Mouse (Mus musculus): ENCODE measurements around the gene Ralgapb. TPM values are rescaled to one million over a fixed set of nuclear protein-coding genes. Genes with fewer than 3 reads are reported as not detected.

Gene Ralgapb
- polyA plus RNA-seq, 1 experiment from 2014 or later, result 23.2 TPM

DNA sequence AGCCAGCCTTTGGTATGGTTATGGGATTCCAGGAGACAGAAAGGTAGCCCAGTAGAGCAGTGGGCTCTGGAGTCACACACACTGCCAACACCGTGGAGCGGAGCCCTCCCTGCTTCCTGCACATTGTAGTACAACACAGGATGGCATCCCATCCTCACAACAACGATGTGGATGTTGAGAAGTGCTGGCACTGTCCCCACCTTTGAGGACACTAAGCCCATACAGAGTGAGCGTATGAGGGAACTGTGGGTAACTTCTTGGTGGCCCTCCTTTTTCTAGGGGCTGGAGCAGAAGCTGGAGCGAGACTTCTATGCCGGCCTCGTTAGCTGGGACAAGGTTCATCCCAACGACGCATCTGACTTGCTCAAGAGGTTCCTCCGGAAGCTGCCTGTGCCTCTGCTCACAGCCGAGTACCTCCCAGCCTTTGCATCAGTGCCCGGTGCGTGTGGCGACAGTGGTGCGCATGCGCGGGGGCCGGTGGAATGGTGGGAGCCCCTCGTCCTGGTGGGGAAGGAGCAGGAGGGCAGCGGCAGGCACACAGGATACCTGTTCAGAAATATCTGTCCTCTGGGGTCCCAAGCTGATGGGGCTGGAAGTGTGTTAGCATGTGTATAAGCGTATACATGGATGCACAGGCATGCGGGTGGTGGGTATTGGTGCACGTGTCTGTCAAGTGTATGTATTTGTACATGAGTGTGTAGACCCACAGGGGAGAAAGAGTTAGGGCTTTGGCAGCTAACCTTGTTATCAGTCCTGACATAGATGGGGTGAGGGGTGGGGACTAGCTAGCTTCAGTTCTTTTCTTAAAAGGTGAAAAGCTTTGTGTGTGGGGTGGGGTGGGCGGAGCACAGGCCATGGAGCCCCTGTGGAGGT, 130.0 kb downstream of the Ralgapb start:
- H3K4me1 ChIP-seq (replicated peaks; ENCODE audit: control insufficient read depth, insufficient read depth, low read length), result no peaks in the 10 kb centered on the region
- H3K4me2 ChIP-seq (ENCODE audit: low read depth, low read length, severe bottlenecking), result peak overlapping the region; percentile 32; the same call in 1 of the 2 replicates
- H3K27me3 ChIP-seq (ENCODE audit: control insufficient read depth, insufficient read depth, low read length), result no peaks in the 10 kb centered on the region
- no peak overlapping the region for H3K4me3 ChIP-seq (ENCODE audit: low read depth, low read length)
- no peaks in the 10 kb centered on the region for H3K9me3 ChIP-seq (ENCODE audit: control insufficient read depth, low read length)
- H3K9ac ChIP-seq (ENCODE audit: low read length), result peak overlapping the region; percentile 23
- no peaks in the 10 kb centered on the region for H3K36me3 ChIP-seq (ENCODE audit: control insufficient read depth, insufficient read depth, low read length)
- DNase-seq (ENCODE audit: low spot score), result peak; percentile 79
- peak; percentile 58 for ATAC-seq (replicated peaks; ENCODE audit: low FRiP score)
- H3K27ac ChIP-seq (ENCODE audit: low read depth, low read length), result no peak overlapping the region
- WGBS, result 43% methylated on average over 24 of the region's 24 CpGs

DNA sequence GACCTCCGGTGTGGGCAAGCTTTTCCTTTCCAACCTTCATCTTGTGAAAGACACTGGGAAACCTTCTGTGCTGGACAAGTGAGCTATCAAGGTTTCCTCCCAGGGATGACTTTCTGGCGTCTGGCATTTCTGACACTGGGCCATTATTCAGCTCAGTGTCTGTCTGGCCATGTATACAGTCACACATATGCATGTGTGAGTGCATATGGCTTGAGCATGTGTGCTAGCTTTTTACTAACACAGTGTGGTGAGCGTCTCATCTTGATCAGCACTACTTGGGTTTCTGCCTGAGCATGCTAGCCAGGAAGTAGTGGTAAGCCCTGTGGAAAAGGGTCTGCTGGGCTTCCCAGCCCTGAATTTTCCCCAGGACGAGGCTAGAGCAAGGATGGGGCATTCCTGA, 131.6 kb downstream of the Ralgapb start:
- Histone ChIP-seq H3K9ac (ENCODE audit: low read length) (no peak overlapping the region), H3K27me3 (ENCODE audit: control insufficient read depth, insufficient read depth, low read length) (no peaks in the 10 kb centered on the region)

DNA sequence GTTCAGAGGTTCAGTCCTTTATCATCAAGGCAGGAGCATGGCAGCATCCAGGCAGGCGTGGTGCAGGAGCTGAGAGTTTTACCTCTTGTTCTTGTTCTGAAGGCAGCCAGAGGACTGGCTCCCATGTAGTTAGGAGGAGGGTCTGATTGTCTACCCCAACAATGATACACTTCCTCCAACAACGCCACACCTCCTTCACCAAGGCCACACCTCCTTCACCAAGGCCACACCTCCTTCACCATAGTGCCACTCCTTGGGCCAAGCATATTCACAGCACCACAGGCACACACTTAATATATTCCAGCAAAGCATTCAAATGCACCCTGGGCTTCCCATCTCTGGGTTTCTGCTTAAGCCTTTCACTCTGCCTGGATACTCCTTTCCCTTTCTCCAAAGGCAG, 135.6 kb downstream of the Ralgapb start:
- Histone ChIP-seq H3K4me3 (ENCODE audit: low read depth, low read length) (no peak overlapping the region), H3K27me3 (ENCODE audit: control insufficient read depth, insufficient read depth, low read length) (no peaks in the 10 kb centered on the region), H3K9me3 (ENCODE audit: control insufficient read depth, low read length) (no peaks in the 10 kb centered on the region), H3K9ac (ENCODE audit: low read length) (no peak overlapping the region), H3K36me3 (ENCODE audit: control insufficient read depth, insufficient read depth, low read length) (no peaks in the 10 kb centered on the region), H3K4me2 (ENCODE audit: low read depth, low read length, severe bottlenecking) (no peak overlapping the region), H3K4me1 (replicated peaks; ENCODE audit: control insufficient read depth, insufficient read depth, low read length) (no peaks in the 10 kb centered on the region; the same call in 1 of the 2 replicates), H3K27ac (ENCODE audit: low read depth, low read length) (no peak overlapping the region)
- ATAC-seq (replicated peaks; ENCODE audit: low FRiP score) (no peak), DNase-seq (ENCODE audit: low spot score) (no peak)
- WGBS, result 75% methylated on average over 2 of the region's 2 CpGs

More for the DNA sequence above, 131.6 kb downstream of the Ralgapb start:
- 66% methylated on average over 4 of the region's 4 CpGs for WGBS
- Histone ChIP-seq H3K9me3 (ENCODE audit: control insufficient read depth, low read length) (no peaks in the 10 kb centered on the region), H3K4me3 (ENCODE audit: low read depth, low read length) (no peak overlapping the region), H3K4me2 (ENCODE audit: low read depth, low read length, severe bottlenecking) (no peak overlapping the region), H3K36me3 (ENCODE audit: control insufficient read depth, insufficient read depth, low read length) (no peaks in the 10 kb centered on the region), H3K27ac (ENCODE audit: low read depth, low read length) (no peak overlapping the region), H3K4me1 (replicated peaks; ENCODE audit: control insufficient read depth, insufficient read depth, low read length) (no peaks in the 10 kb centered on the region)
- DNase-seq (ENCODE audit: low spot score) (no peak), ATAC-seq (replicated peaks; ENCODE audit: low FRiP score) (no peak)

DNA sequence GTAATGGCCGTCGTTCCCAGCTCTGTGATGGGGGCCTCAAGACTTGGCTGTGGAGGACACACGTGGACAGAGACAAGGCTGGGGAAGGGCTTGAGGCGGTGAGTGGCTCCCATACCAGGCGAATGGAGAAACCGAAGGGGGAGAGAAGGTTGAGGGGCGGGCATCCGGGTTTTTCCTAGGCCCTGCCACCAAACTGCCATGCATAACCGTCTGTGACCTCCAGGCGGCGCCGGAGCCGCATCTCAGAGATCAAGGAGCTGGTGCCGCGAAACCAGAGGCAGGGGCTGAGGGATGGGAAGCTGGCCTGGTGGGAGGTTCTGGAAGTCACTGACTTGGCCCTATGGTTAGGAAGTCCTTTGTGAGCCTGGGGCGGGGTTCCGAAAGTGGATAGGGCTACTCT, 137.1 kb downstream of the Ralgapb start:
- Histone ChIP-seq H3K9ac (ENCODE audit: low read length) (peak overlapping the region; percentile 29), H3K4me3 (ENCODE audit: low read depth, low read length) (no peak overlapping the region), H3K27ac (ENCODE audit: low read depth, low read length) (no peak overlapping the region), H3K4me2 (ENCODE audit: low read depth, low read length, severe bottlenecking) (no peak overlapping the region), H3K4me1 (replicated peaks; ENCODE audit: control insufficient read depth, insufficient read depth, low read length) (no peaks in the 10 kb centered on the region; the same call in 1 of the 2 replicates), H3K36me3 (ENCODE audit: control insufficient read depth, insufficient read depth, low read length) (no peaks in the 10 kb centered on the region), H3K9me3 (ENCODE audit: control insufficient read depth, low read length) (no peaks in the 10 kb centered on the region), H3K27me3 (ENCODE audit: control insufficient read depth, insufficient read depth, low read length) (no peaks in the 10 kb centered on the region)
- WGBS, result 2% methylated on average over 17 of the region's 17 CpGs
- DNase-seq (ENCODE audit: low spot score) (peak; percentile 90), ATAC-seq (replicated peaks; ENCODE audit: low FRiP score) (peak; percentile 76)

Other genes with a start within 250 kb of the Ralgapb start
- 2.7 and 2.9 TPM in 2 replicates for gene D630003M21Rik, start 180.6 kb upstream of the Ralgapb start, polyA plus RNA-seq (2014; fragmentation: Nextera tagmentation; extraction: Ambion mirVana)
- not detected in 2 replicates for gene Bpi, start 151.8 kb upstream of the Ralgapb start, polyA plus RNA-seq (2014; fragmentation: Nextera tagmentation; extraction: Ambion mirVana)
- 1.5 and 2.4 TPM in 2 replicates for gene Lbp, start 103.4 kb upstream of the Ralgapb start, polyA plus RNA-seq (2014; fragmentation: Nextera tagmentation; extraction: Ambion mirVana)
- 20.2 and 23.8 TPM in 2 replicates for gene Snhg11, start 34.2 kb upstream of the Ralgapb start, polyA plus RNA-seq (2014; fragmentation: Nextera tagmentation; extraction: Ambion mirVana)
- gene Adig, start 92.8 kb downstream of the Ralgapb start, polyA plus RNA-seq (2014; fragmentation: Nextera tagmentation; extraction: Ambion mirVana), result not detected in 2 replicates
- gene Arhgap40, start 102.9 kb downstream of the Ralgapb start, polyA plus RNA-seq (2014; fragmentation: Nextera tagmentation; extraction: Ambion mirVana), result 0.15 TPM in 1 of 2 replicates, not detected in the other
- 1.9 and 2.5 TPM in 2 replicates for gene Slc32a1, start 200.9 kb downstream of the Ralgapb start, polyA plus RNA-seq (2014; fragmentation: Nextera tagmentation; extraction: Ambion mirVana)
- gene Actr5, start 215.0 kb downstream of the Ralgapb start, polyA plus RNA-seq (2014; fragmentation: Nextera tagmentation; extraction: Ambion mirVana), result 20.6 and 20.7 TPM in 2 replicates